Mouse (Mus musculus): ENCODE data around the gene Pitpnm2. TPM values are rescaled to one million over a fixed set of nuclear protein-coding genes. Genes with fewer than 3 reads are reported as not detected.
A peak's percentile ranks its signal among the peaks of the same experiment; 100 is the strongest.

Gene Pitpnm2
- polyA plus RNA-seq, 1 experiment from 2014 or later: 7.4 TPM

DNA sequence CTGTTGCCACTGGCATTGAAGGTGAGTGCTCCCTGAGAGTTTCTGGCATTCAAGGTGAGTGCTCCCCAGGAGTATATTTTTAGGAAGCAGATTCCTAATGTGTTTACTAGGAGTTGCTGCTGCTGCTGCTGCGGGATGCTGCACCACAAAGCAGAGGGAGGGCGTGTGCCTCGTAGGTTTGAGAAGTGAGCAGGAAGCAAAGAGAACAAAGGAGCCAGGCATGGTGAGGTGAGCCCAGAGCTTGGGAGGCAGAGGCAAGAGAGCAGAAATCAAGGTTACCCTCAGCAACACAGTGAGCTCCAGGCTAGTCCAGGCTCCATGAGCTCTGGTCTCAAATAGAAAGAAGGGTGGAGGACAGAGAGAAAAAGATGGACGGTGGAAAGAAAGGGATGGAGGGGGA is 13.7 kb upstream of the Pitpnm2 start:
- Histone ChIP-seq H3K4me3 (no peak overlapping the region), H3K36me3 (peaks cover 75% of the 10 kb centered on the region), H3K4me1 (replicated peaks) (no peaks in the 10 kb centered on the region), H3K27ac (no peak overlapping the region), H3K9me3 (no peaks in the 10 kb centered on the region), H3K27me3 (no peaks in the 10 kb centered on the region), H3K9ac (no peak overlapping the region), H3K4me2 (no peak overlapping the region)
- 87% methylated on average over 4 of the region's 4 CpGs for WGBS
- no peak for ATAC-seq (ENCODE audit: low FRiP score)

DNA sequence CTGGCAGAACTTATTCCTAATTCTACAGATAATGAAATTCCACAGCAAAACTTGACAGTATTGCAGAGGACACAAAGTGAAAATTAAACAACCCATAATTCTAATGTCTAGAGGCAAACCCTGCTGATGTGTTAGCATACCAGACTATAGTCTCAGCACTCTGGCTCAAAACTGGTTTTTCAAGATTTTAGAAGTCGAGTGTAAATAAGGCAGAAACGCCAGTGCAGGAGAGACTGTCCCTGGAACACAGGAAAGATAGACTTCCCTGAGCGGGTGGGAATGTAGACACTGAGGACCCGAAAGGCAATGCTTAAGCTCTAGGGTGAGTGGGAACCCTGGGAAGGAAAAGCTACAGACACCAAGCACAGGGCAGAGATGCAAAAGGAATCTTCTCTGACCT is 12.5 kb upstream of the Pitpnm2 start:
- WGBS: 91% methylated on average over 4 of the region's 4 CpGs
- H3K9ac ChIP-seq: no peak overlapping the region
- H3K4me1 ChIP-seq (replicated peaks): no peaks in the 10 kb centered on the region
- no peaks in the 10 kb centered on the region for H3K27me3 ChIP-seq
- H3K4me2 ChIP-seq: no peak overlapping the region
- no peaks in the 10 kb centered on the region for H3K9me3 ChIP-seq
- peaks cover 85% of the 10 kb centered on the region for H3K36me3 ChIP-seq
- no peak for ATAC-seq (ENCODE audit: low FRiP score)
- no peak overlapping the region for H3K27ac ChIP-seq
- no peak overlapping the region for H3K4me3 ChIP-seq

DNA sequence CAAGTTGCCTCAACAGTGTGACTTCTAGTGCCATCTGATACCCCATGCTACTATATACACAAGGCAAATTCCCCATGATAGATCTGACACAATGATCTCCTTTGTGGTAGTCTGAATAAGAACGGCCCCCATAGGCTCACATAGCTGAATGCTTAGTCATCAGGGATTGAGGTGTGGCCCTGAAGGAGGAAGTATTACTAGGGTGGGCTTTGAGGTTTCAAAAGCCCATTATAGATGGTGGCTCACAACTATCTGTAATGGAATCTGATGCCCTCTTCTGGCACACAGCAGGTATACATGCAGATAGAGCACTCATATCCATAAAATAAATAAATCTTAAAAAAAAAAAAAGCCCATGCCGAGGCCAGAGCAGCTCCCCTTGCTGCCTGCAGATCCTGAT is 9.6 kb upstream of the Pitpnm2 start:
- ATAC-seq (ENCODE audit: low FRiP score): no peak
- Histone ChIP-seq H3K36me3 (peaks cover 81% of the 10 kb centered on the region), H3K9me3 (no peaks in the 10 kb centered on the region), H3K4me2 (no peak overlapping the region), H3K4me1 (replicated peaks) (no peaks in the 10 kb centered on the region), H3K9ac (no peak overlapping the region), H3K27ac (no peak overlapping the region), H3K27me3 (no peaks in the 10 kb centered on the region), H3K4me3 (no peak overlapping the region)
- 71% methylated on average over 2 of the region's 2 CpGs for WGBS

DNA sequence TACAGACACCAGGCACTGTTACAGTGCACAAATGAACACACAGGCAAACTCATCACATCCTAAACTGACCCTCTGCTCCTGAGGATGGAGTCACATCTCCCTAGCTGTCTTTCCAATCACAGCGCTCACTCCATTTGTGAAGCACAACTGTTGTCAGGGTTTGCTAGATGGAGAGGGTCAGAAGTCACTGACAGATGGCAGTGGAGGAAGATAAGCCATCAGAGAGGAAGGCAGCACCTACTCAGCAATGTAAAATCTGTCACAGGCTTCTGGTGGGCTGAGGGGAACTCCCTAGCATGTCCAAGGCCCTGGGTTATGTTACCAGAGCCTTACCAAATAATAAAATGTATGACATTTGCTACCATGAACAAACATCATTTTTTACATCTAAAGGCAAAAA is 8.5 kb upstream of the Pitpnm2 start:
- no peak for ATAC-seq (ENCODE audit: low FRiP score)
- H3K9ac ChIP-seq: no peak overlapping the region
- no peaks in the 10 kb centered on the region for H3K27me3 ChIP-seq
- 100% methylated on average over 1 of the region's 1 CpGs for WGBS
- no peak overlapping the region for H3K27ac ChIP-seq
- no peak overlapping the region for H3K4me2 ChIP-seq
- H3K36me3 ChIP-seq: peaks cover 81% of the 10 kb centered on the region
- H3K4me1 ChIP-seq (replicated peaks): no peaks in the 10 kb centered on the region
- no peaks in the 10 kb centered on the region for H3K9me3 ChIP-seq
- no peak overlapping the region for H3K4me3 ChIP-seq

DNA sequence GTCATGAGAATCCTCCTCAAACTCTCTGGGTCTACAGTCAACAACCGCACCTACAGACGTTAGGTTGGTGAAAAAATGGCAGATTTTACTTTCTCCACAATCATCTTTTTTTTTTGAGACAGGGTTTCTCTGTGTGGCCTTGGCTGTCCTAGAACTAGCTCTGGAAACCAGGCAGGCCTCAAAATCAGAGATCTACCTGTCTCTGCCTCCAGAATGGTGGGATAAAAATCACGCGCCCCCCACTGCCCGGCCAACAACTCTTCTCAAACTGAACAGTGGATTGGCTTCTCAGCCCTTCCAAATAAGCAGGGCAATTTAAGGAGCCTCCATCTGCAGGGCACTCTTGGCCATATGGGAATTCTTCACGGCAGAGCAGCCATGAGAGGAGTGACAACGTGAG is 5.6 kb upstream of the Pitpnm2 start:
- Histone ChIP-seq H3K36me3 (peaks cover 61% of the 10 kb centered on the region), H3K4me1 (replicated peaks) (peaks cover 10% of the 10 kb centered on the region), H3K27ac (no peak overlapping the region), H3K27me3 (no peaks in the 10 kb centered on the region), H3K4me3 (no peak overlapping the region), H3K9ac (no peak overlapping the region), H3K9me3 (no peaks in the 10 kb centered on the region), H3K4me2 (no peak overlapping the region)
- 88% methylated on average over 7 of the region's 7 CpGs for WGBS
- no peak for ATAC-seq (ENCODE audit: low FRiP score)

DNA sequence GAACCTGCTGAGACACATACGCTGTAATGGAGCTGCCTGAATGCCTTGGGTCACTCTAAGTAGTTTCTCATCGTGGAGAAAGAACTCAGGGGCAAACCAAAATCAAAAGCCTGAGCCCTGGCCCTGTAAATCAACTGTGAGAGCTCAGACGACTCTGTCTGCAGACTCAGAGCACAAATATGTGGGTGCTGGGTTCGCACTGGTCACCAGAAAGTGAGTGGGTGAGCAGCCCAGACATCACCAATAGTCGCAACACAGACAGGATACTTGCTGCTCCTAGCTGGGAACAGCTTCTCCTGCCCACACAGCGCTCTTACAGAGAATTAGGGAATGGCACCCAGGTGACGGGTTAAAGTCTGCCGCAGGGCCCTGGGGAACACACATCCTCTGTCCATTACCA is 4.0 kb upstream of the Pitpnm2 start:
- H3K27ac ChIP-seq: no peak overlapping the region
- H3K27me3 ChIP-seq: no peaks in the 10 kb centered on the region
- peaks cover 16% of the 10 kb centered on the region for H3K4me1 ChIP-seq (replicated peaks)
- H3K36me3 ChIP-seq: peaks cover 46% of the 10 kb centered on the region
- WGBS: 91% methylated on average over 8 of the region's 8 CpGs
- no peak overlapping the region for H3K9ac ChIP-seq
- ATAC-seq (ENCODE audit: low FRiP score): no peak
- H3K4me2 ChIP-seq: no peak overlapping the region
- no peak overlapping the region for H3K4me3 ChIP-seq
- no peaks in the 10 kb centered on the region for H3K9me3 ChIP-seq

DNA sequence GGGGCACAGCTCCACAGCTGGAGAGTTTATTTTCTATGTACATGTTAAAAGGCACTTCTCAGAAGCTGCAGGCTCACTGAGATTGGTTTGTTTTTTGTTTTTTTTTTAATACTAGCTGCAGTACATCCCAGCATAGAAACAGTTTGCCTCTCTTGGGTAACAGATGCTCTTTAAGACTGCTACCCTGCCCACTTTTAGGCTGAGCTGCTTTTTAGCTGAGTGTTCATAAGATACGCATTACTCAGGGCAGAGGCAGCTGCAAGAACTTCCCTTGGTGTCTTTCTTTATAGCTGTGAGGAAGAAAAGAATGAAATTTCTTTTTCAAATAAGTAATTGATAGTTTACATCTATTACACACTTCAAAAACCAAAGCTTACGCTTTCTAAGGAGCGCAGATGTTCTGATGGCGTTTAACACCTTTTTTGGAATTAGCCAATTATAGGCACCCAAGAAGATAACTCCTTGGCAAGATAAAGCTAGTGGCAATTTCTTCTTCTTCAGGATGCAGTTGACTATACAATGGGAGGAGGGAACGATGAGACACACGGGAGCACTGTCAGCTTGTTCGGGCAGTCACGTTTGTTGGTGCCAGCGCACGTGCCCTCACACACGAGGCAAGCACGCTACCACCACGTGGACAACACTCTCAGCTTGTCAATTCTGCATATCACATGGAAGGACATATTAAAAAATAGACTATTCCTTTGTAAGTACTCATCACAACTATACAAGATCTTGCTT is 3.2 kb upstream of the Pitpnm2 start:
- 90% methylated on average over 13 of the region's 13 CpGs for WGBS
- no peaks in the 10 kb centered on the region for H3K27me3 ChIP-seq

DNA sequence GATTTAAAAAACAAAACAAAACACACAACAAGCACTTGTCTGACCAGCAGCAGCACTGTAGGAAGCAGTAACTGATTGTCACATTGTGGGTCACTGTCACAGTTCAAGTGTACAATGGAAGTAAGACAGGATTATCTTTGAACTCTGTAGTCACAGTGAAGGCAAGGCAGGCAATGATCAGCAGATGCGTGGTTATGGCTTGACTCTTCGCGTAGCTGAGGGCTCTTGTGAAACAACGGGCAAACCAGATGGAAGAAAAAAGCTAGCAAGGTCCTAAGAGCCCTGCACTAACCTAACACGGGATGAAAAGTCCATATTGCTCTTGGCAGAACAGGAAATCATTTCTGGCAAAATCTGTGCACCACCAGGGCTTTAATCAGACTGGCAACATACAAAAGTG is 1.5 kb upstream of the Pitpnm2 start:
- Histone ChIP-seq H3K9me3 (no peaks in the 10 kb centered on the region), H3K36me3 (peaks cover 23% of the 10 kb centered on the region), H3K4me2 (no peak overlapping the region), H3K4me3 (no peak overlapping the region), H3K9ac (no peak overlapping the region; the same call in 1 of the 2 replicates), H3K27me3 (no peaks in the 10 kb centered on the region), H3K4me1 (replicated peaks) (peaks cover 33% of the 10 kb centered on the region), H3K27ac (no peak overlapping the region)
- ATAC-seq (ENCODE audit: low FRiP score): no peak
- WGBS: 85% methylated on average over 5 of the region's 5 CpGs

More for the DNA sequence above, 3.2 kb upstream of the Pitpnm2 start:
- Histone ChIP-seq H3K36me3 (peaks cover 38% of the 10 kb centered on the region), H3K4me2 (no peak overlapping the region), H3K27ac (no peak overlapping the region), H3K4me1 (replicated peaks) (peaks cover 24% of the 10 kb centered on the region), H3K9me3 (no peaks in the 10 kb centered on the region), H3K9ac (no peak overlapping the region), H3K4me3 (no peak overlapping the region)
- ATAC-seq (ENCODE audit: low FRiP score): no peak

DNA sequence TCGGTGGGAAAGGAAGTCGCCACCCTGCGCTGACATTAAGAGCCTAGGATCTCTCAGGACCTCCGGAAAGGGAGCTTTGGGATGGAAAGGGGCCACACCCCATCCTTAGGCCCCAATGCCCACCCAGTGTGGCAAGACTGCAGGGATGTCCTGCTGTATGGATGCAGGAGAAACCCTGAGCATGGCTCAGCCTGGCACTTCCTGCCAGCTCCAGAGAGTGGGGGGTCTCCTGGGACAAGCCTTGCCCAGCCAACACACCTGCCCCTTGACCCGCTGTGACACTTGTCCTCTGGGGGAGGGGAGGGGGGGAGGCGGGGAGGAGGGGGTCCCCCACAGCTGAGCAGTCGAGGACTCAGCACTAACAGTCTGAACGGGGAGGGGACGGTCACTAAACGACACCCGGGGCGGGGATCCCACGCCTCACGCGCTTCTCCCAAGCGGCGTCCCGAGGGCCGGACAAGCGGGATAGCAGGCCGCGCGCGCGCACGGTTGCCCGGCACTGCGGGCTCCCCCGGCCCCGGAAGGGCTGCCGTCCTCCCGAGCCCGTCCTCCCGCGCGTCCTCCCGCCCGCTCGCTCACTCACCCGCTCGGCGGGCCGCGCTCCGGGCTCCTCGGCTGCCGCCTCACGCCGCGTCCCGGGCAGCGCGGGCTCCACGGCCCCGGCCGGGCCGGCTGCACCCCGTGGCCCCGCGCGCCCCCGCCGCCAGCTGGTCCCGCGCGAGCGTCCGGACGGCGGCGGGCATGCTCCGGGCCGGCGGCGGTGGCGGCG is 531 bp downstream of the Pitpnm2 start:
- peaks cover 23% of the 10 kb centered on the region for H3K36me3 ChIP-seq
- WGBS: under 1% methylated on average over 59 of the region's 77 CpGs
- peak overlapping the region; percentile 66 for H3K4me2 ChIP-seq
- no peaks in the 10 kb centered on the region for H3K9me3 ChIP-seq
- peak overlapping the region; percentile 84 for H3K9ac ChIP-seq
- peak; percentile 63 for ATAC-seq (ENCODE audit: low FRiP score)
- H3K4me1 ChIP-seq (replicated peaks): peaks cover 33% of the 10 kb centered on the region
- H3K4me3 ChIP-seq: peak overlapping the region; percentile 71
- H3K27ac ChIP-seq: peak overlapping the region; percentile 78
- H3K27me3 ChIP-seq: no peaks in the 10 kb centered on the region

DNA sequence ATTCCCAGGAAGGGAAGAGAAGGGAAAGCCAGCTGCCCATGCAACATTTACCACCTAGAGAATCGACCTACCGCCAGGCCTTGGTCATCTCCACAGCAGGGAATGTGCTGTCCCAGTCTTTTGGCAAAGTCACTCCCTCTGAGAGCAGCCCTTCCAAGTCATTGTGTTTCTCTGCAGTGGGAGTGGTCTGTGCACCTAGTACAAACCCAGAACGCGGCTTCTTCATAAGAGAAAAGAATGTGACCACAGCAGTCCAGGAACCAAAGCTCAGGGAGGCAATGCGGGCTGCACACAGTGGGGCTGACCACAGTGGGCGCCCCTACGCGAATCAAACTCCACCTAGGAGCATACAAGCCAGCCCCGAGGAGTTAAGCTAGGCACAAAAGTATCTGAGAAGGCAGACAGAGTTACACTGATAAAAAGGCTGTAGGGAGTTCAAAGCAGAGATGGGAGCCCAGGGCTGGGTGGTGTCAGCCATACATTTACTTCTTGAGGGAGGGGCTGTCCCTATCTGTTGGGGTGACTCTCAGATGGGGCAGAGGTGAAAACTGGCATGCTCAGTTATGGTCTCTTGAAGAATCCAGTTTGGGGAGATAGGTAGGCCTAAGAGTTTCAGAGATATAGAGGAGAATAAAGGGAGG is 1.5 kb downstream of the Pitpnm2 start:
- Histone ChIP-seq H3K4me3 (peak overlapping the region; percentile 71), H3K4me2 (peak overlapping the region; percentile 66), H3K27ac (no peak overlapping the region; the same call in 1 of the 2 replicates), H3K9ac (peak overlapping the region; percentile 84; the same call in 1 of the 2 replicates), H3K27me3 (no peaks in the 10 kb centered on the region), H3K4me1 (replicated peaks) (peaks cover 33% of the 10 kb centered on the region), H3K36me3 (peaks cover 15% of the 10 kb centered on the region), H3K9me3 (no peaks in the 10 kb centered on the region)
- WGBS: 20% methylated on average over 9 of the region's 9 CpGs
- ATAC-seq (ENCODE audit: low FRiP score): no peak

DNA sequence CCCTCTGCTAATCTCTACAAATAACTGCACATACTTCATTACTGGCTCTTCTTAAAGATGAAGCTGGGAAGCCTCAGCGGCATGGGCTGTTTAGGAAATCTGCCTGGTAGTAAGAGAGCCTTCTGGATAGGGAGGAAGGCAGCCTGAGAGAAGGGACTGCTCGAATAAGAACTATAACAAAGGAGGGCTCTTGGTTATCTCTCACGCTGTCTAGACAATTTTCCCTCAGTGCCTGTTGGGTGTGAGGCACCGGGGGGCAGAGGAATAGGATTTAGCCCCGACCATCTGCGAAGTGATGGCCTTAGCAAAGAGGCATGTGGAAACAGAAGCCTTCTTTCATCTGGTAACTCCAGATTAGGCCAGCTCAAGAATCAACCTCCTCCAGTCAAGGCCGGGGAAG is 2.3 kb downstream of the Pitpnm2 start:
- Histone ChIP-seq H3K9ac (peak overlapping the region; percentile 84; the same call in 1 of the 2 replicates), H3K4me2 (peak overlapping the region; percentile 66; the same call in 1 of the 2 replicates), H3K36me3 (peaks cover 11% of the 10 kb centered on the region), H3K4me1 (replicated peaks) (peaks cover 40% of the 10 kb centered on the region), H3K4me3 (peak overlapping the region; percentile 2; the same call in 1 of the 2 replicates), H3K27me3 (no peaks in the 10 kb centered on the region), H3K9me3 (no peaks in the 10 kb centered on the region), H3K27ac (no peak overlapping the region)
- no peak for ATAC-seq (ENCODE audit: low FRiP score)
- WGBS: 45% methylated on average over 7 of the region's 7 CpGs

DNA sequence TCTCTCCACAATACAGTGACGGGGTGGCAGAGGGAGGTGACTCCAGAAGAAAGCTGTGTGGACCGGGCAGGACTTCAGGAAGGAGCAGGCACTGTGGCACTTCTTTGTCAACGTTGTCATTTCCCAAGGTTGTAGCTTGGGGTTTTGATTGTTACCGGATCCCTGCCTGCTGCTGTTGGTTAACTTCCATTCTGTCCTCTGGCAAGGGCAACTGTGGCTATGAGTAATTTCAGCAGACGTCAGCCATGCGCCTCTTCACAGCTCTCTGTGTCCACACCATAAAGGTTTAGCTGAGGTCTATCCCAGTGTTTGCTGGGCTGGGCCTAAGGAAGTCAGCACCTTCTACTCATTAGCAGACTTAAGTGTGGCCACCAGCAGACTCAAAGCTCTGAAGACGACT is 4.7 kb downstream of the Pitpnm2 start:
- 96% methylated on average over 7 of the region's 7 CpGs for WGBS

More for the DNA sequence above, 4.7 kb downstream of the Pitpnm2 start:
- Histone ChIP-seq H3K27me3 (no peaks in the 10 kb centered on the region), H3K9ac (no peak overlapping the region), H3K36me3 (peaks cover 11% of the 10 kb centered on the region), H3K4me2 (no peak overlapping the region), H3K9me3 (no peaks in the 10 kb centered on the region), H3K4me1 (replicated peaks) (peaks cover 48% of the 10 kb centered on the region), H3K27ac (no peak overlapping the region), H3K4me3 (no peak overlapping the region)
- ATAC-seq (ENCODE audit: low FRiP score): no peak

All from hindbrain, embryonic 13.5 days (tissue).